Mouse (Mus musculus) retina, adult 2 months (tissue): ENCODE data around the gene Espl1.

Source experiments
- DNase-seq: peaks from one replicate; pipeline ENCODE4 v3.0.0-alpha.2; 2012; ENCODE audit warnings: low read depth, low spot score

The Espl1 gene

DNA sequence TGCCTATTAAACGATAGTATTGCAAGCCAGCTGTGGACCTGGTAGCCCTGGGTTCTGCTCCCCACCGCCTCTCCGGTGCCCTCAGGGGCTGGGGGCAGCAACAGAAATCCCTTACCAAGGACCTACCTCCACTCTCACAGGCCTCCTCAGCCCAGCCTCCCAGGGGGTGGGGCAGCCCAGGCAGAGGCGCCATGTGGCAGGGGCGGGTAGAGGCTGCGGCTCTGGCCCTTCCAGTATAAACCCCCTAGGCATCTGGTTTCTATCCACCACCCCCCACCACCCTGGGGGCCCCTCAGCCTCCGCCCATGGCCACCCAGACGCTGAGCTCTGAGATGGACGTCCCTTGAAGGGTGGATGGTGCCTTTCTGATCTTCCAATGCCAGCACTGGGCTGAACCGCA lies 74.7 kb downstream of the Espl1 start:
- DNase-seq: no peak
